In the genomic region with DNA sequence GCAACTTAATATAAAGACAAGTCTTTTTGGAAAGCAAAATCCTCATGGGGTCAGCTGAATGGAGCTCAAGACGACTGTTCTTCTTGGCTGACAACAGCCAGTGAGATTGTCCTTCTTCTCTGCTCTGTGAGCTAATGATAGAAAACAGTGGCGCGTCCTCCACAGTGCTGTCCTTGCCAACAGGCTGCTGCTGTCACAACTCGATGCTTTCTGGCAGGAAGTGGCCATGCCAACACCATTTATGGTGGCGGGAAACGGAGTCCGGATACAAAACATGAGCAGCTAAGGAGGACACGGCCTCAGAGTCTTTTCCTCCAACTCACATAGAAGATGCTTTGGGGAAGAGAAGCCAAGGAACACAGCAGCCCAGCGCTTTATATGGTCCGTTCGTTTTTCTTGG, we compare ENCODE assay signal across 16 mouse cellular contexts.
DNase-seq lines count a peak whose midpoint lies in the region; ATAC-seq lines count a peak whose summit lies in the region.
"Had no signal": no experiment of that assay in that cellular context is flagged by ENCODE, and none has a peak within 500 bp of the region (broad histone marks: within the 10 kb centered on the region; RNA-seq: fewer than 3 reads in every experiment).

No protein-coding gene starts in this region.

- H3K9me3 ChIP-seq in heart, embryonic 10.5 days = no peaks in the 10 kb centered on the region
- no peaks in the 10 kb centered on the region for H3K9me3 ChIP-seq in midbrain, embryonic 11.5 days (ENCODE audit: control insufficient read depth, low read length)
- no peaks in the 10 kb centered on the region for H3K9me3 ChIP-seq in midbrain, embryonic 16.5 days (replicated peaks; ENCODE audit: control insufficient read depth, low read length, poor library complexity, severe bottlenecking)
- no peaks in the 10 kb centered on the region for H3K9me3 ChIP-seq in heart, embryonic 13.5 days
- H3K9me3 ChIP-seq: forebrain, embryonic 12.5 days; hindbrain, embryonic 15.5 days; liver, embryonic 15.5 days; neural tube, embryonic 12.5 days had no signal

- peak; percentile 91 for DNase-seq in heart, adult 11 months
- no peak for DNase-seq in heart, embryonic 10.5 days (ENCODE audit: low spot score)
- peak; percentile 28 for DNase-seq in midbrain, embryonic 11.5 days (ENCODE audit: low spot score, missing footprints)
- peak; percentile 49 for DNase-seq in heart, postnatal 4 days
- DNase-seq in kidney, postnatal 36 days = no peak
- DNase-seq: adrenal gland, postnatal 10 days; cerebellum, adult 9-10 months; kidney, adult 11 months; kidney, postnatal 10 days; thymus, adult 18-20 months had no signal

- ATAC-seq in midbrain, embryonic 11.5 days (ENCODE audit: low FRiP score) = no peak
- no peak for ATAC-seq in midbrain, embryonic 16.5 days
- ATAC-seq in heart, embryonic 13.5 days (ENCODE audit: extremely low read depth, insufficient number of reproducible peaks, low FRiP score, low TSS enrichment) = no peak

- no peak overlapping the region for H3K9ac ChIP-seq in midbrain, embryonic 11.5 days (ENCODE audit: low read length)
- no peak overlapping the region for H3K9ac ChIP-seq in midbrain, embryonic 16.5 days (ENCODE audit: low read depth, low read length)
- H3K9ac ChIP-seq in heart, embryonic 13.5 days = no peak overlapping the region
- H3K9ac ChIP-seq: forebrain, embryonic 12.5 days; hindbrain, embryonic 15.5 days; liver, embryonic 15.5 days; neural tube, embryonic 12.5 days had no signal

- no peak overlapping the region for H3K4me3 ChIP-seq in heart, embryonic 10.5 days
- H3K4me3 ChIP-seq in midbrain, embryonic 11.5 days (ENCODE audit: low read depth, low read length) = no peak overlapping the region
- no peak overlapping the region for H3K4me3 ChIP-seq in midbrain, embryonic 16.5 days (ENCODE audit: low read depth, low read length)
- H3K4me3 ChIP-seq in heart, embryonic 13.5 days = no peak overlapping the region
- H3K4me3 ChIP-seq: forebrain, embryonic 12.5 days; hindbrain, embryonic 15.5 days; liver, embryonic 15.5 days; neural tube, embryonic 12.5 days had no signal

- no peak overlapping the region for H3K27ac ChIP-seq in heart, embryonic 10.5 days
- H3K27ac ChIP-seq in midbrain, embryonic 11.5 days (ENCODE audit: low read depth, low read length) = no peak overlapping the region
- H3K27ac ChIP-seq in midbrain, embryonic 16.5 days (ENCODE audit: low read length) = no peak overlapping the region
- 0 out of 2 replicates have a peak overlapping the region, but pooled peaks have one; percentile 15 for H3K27ac ChIP-seq in heart, embryonic 13.5 days (replicated peaks)
- H3K27ac ChIP-seq: forebrain, embryonic 12.5 days; hindbrain, embryonic 15.5 days; liver, embryonic 15.5 days; neural tube, embryonic 12.5 days had no signal

- WGBS in heart, embryonic 10.5 days = 76% methylated on average over 11 of the region's 11 CpGs
- 91% methylated on average over 11 of the region's 11 CpGs for WGBS in midbrain, embryonic 11.5 days
- 95% methylated on average over 11 of the region's 11 CpGs for WGBS in midbrain, embryonic 16.5 days
- WGBS in heart, embryonic 13.5 days = 68% methylated on average over 11 of the region's 11 CpGs

- H3K36me3 ChIP-seq in heart, embryonic 10.5 days = no peaks in the 10 kb centered on the region
- H3K36me3 ChIP-seq in midbrain, embryonic 11.5 days (ENCODE audit: control insufficient read depth, insufficient read depth, low read length) = no peaks in the 10 kb centered on the region
- no peaks in the 10 kb centered on the region for H3K36me3 ChIP-seq in midbrain, embryonic 16.5 days (ENCODE audit: control insufficient read depth, insufficient read depth, low read length)
- no peaks in the 10 kb centered on the region for H3K36me3 ChIP-seq in heart, embryonic 13.5 days
- H3K36me3 ChIP-seq: forebrain, embryonic 12.5 days; hindbrain, embryonic 15.5 days; liver, embryonic 15.5 days; neural tube, embryonic 12.5 days had no signal

- no peak overlapping the region for H3K4me2 ChIP-seq in midbrain, embryonic 11.5 days
- H3K4me2 ChIP-seq in midbrain, embryonic 16.5 days (ENCODE audit: low read length) = no peak overlapping the region
- H3K4me2 ChIP-seq in heart, embryonic 13.5 days = no peak overlapping the region
- H3K4me2 ChIP-seq: forebrain, embryonic 12.5 days; hindbrain, embryonic 15.5 days; liver, embryonic 15.5 days; neural tube, embryonic 12.5 days had no signal

- 0 out of 2 replicates have a peak, but pooled peaks cover 3% of the 10 kb centered on the region for H3K4me1 ChIP-seq in heart, embryonic 10.5 days
- H3K4me1 ChIP-seq in midbrain, embryonic 11.5 days (ENCODE audit: control insufficient read depth, insufficient read depth, low read length) = peaks cover 2% of the 10 kb centered on the region; the same call in 1 of the 2 replicates
- peaks cover 4% of the 10 kb centered on the region for H3K4me1 ChIP-seq in midbrain, embryonic 16.5 days (ENCODE audit: control insufficient read depth, insufficient read depth, low read length)
- H3K4me1 ChIP-seq in heart, embryonic 13.5 days = peaks cover 13% of the 10 kb centered on the region
- H3K4me1 ChIP-seq: liver, embryonic 15.5 days; neural tube, embryonic 12.5 days had no signal

- no peaks in the 10 kb centered on the region for H3K27me3 ChIP-seq in heart, embryonic 10.5 days (ENCODE audit: insufficient read depth, poor library complexity, severe bottlenecking)
- H3K27me3 ChIP-seq in midbrain, embryonic 11.5 days (ENCODE audit: control insufficient read depth, insufficient read depth, low read length) = no peaks in the 10 kb centered on the region
- no peaks in the 10 kb centered on the region for H3K27me3 ChIP-seq in midbrain, embryonic 16.5 days (ENCODE audit: control insufficient read depth, insufficient read depth, low read depth, low read length)
- no peaks in the 10 kb centered on the region for H3K27me3 ChIP-seq in heart, embryonic 13.5 days (replicated peaks)
- H3K27me3 ChIP-seq: forebrain, embryonic 12.5 days; hindbrain, embryonic 15.5 days; liver, embryonic 15.5 days; neural tube, embryonic 12.5 days had no signal

Comparison
In these comparisons a context has a peak if more than half of its experiments do, and no peak if none do; other contexts are left out.
1. DNase-seq: peak in heart, adult 11 months (single experiment), midbrain, embryonic 11.5 days (single experiment) and heart, postnatal 4 days (single experiment); none in heart, embryonic 10.5 days (single experiment) and kidney, postnatal 36 days (0 of 2).